Mouse (Mus musculus): ENCODE results near the gene Des. TPM values are rescaled to one million over a fixed set of nuclear protein-coding genes. Genes with fewer than 3 reads are reported as not detected.
A peak's percentile ranks its signal among the peaks of the same experiment; 100 is the strongest.

Des gene
- total and polyA plus RNA-seq, 2 experiments, result 2.4 to 4.0 TPM

GRCm38 (mm10) chr1:75331271-75331670 is 28.9 kb upstream of the Des start:
- no peaks in the 10 kb centered on the region for H3K79me2 ChIP-seq (ENCODE audit: control insufficient read depth, insufficient read depth, low read length)

DNA sequence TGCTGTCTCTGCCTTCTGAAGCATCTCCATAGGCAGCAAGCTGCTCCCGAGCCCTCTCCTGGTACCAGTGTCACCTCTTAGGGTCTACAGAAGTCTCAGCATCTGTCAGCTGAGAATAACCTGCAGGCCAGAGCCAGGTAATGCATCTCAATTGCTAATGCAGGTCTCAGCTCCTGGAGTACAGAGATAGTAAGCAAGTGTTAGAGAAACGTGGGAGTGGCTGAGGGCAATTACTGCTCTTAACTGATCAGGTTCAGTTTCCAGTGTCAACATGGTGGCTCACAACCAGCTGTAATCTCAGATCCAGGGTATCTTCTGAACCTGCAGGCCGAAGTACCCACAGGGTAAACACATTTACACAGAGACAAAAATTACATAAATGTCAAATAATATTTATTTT is 23.7 kb upstream of the Des start:
- H3K9ac ChIP-seq (ENCODE audit: low read depth, low read length), result no peak overlapping the region
- H3K4me1 ChIP-seq (ENCODE audit: control insufficient read depth, insufficient read depth, low read length), result peaks cover 6% of the 10 kb centered on the region; the same call in 1 of the 2 replicates
- H3K36me3 ChIP-seq (ENCODE audit: control insufficient read depth, insufficient read depth, low read length), result no peaks in the 10 kb centered on the region
- no peak overlapping the region for H3K4me3 ChIP-seq (ENCODE audit: insufficient read depth, low read depth, low read length)
- 62% methylated on average over 3 of the region's 3 CpGs for WGBS
- no peak overlapping the region for H3K27ac ChIP-seq (replicated peaks; ENCODE audit: insufficient read depth, low read depth, low read length)
- H3K79me2 ChIP-seq (ENCODE audit: control insufficient read depth, insufficient read depth, low read length), result no peaks in the 10 kb centered on the region
- TF ChIP-seq CTCF (IDR thresholded peaks at IDR 0.05; ENCODE audit: low read depth, low read length) (no peak), POLR2A (IDR thresholded peaks at IDR 0.05; ENCODE audit: extremely low read depth, insufficient read depth, low read length) (no peak)
- DNase-seq (ENCODE audit: extremely low read depth, low read depth, low spot score), result no peak
- no peaks in the 10 kb centered on the region for H3K27me3 ChIP-seq (ENCODE audit: control insufficient read depth, insufficient read depth, low read length)

More at GRCm38 (mm10) chr1:75331271-75331670, 28.9 kb upstream of the Des start:
- Histone ChIP-seq H3K27me3 (ENCODE audit: control insufficient read depth, insufficient read depth, low read length) (no peaks in the 10 kb centered on the region), H3K4me1 (ENCODE audit: control insufficient read depth, insufficient read depth, low read length) (no peaks in the 10 kb centered on the region), H3K4me3 (ENCODE audit: insufficient read depth, low read depth, low read length) (no peak overlapping the region), H3K36me3 (ENCODE audit: control insufficient read depth, insufficient read depth, low read length) (no peaks in the 10 kb centered on the region), H3K27ac (replicated peaks; ENCODE audit: insufficient read depth, low read depth, low read length) (no peak overlapping the region), H3K9ac (ENCODE audit: low read depth, low read length) (no peak overlapping the region)
- DNase-seq (ENCODE audit: extremely low read depth, low read depth, low spot score), result no peak
- no peak for TF ChIP-seq POLR2A (IDR thresholded peaks at IDR 0.05; ENCODE audit: extremely low read depth, insufficient read depth, low read length)
- no peak for TF ChIP-seq CTCF (IDR thresholded peaks at IDR 0.05; ENCODE audit: low read depth, low read length)
- WGBS, result 81% methylated on average over 1 of the region's 1 CpGs

DNA sequence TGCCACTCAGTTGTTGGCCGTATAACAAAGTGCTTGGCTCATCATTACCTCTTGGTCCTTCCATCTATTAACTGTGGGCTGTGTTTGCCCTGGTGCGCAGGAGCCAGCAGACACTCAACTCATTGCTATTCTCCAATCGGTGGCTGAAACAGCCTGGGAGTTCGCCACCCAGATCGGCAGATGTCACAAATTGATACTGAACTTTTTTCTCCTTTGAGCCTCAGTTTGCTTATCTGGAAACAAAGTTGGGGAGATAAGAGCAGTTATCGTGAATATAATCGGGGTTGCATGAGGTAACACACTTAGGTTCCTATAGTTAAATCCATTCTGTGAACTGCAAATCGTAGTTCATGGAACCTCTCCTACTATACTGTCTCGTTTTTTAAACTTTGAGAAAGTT is 23.0 kb upstream of the Des start:
- no peak overlapping the region for H3K9ac ChIP-seq (ENCODE audit: low read depth, low read length)
- H3K79me2 ChIP-seq (ENCODE audit: control insufficient read depth, insufficient read depth, low read length), result no peaks in the 10 kb centered on the region
- TF ChIP-seq POLR2A (IDR thresholded peaks at IDR 0.05; ENCODE audit: extremely low read depth, insufficient read depth, low read length) (no peak), CTCF (IDR thresholded peaks at IDR 0.05; ENCODE audit: low read depth, low read length) (no peak)
- peak; percentile 23 for DNase-seq (ENCODE audit: extremely low read depth, low read depth, low spot score)
- H3K4me1 ChIP-seq (ENCODE audit: control insufficient read depth, insufficient read depth, low read length), result peaks cover 6% of the 10 kb centered on the region; the same call in 1 of the 2 replicates
- WGBS, result 20% methylated on average over 9 of the region's 9 CpGs
- no peaks in the 10 kb centered on the region for H3K36me3 ChIP-seq (ENCODE audit: control insufficient read depth, insufficient read depth, low read length)
- no peaks in the 10 kb centered on the region for H3K27me3 ChIP-seq (ENCODE audit: control insufficient read depth, insufficient read depth, low read length)
- H3K4me3 ChIP-seq (ENCODE audit: insufficient read depth, low read depth, low read length), result no peak overlapping the region
- H3K27ac ChIP-seq (replicated peaks; ENCODE audit: insufficient read depth, low read depth, low read length), result no peak overlapping the region

- no peak for DNase-seq (ENCODE audit: extremely low read depth, low read depth, low spot score)
- WGBS, result 32% methylated on average over 11 of the region's 11 CpGs
- no peak overlapping the region for H3K4me3 ChIP-seq (ENCODE audit: insufficient read depth, low read depth, low read length)
Measured at GRCm38 (mm10) chr1:75338091-75338694, 21.9 kb upstream of the Des start.

DNA sequence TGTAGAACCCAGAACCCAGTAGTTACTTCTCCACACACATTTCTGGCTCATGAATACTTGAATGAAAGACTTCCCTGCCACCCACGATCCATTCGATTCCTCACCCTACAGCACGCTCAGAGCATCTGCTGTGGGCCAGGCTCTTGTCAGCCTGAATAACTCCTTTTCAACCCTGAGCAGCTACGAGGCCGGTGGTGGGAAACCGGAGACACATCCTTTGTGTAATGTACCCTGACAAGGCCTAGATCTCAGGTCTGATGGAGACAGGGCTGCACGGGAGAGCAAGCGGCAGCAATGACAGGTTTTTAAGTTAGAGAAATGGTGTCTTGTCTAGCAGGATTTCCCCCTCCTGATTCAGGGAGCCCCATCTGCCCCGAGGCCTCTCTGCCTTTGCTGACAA is 20.8 kb upstream of the Des start:
- Histone ChIP-seq H3K79me2 (ENCODE audit: control insufficient read depth, insufficient read depth, low read length) (no peaks in the 10 kb centered on the region), H3K4me3 (ENCODE audit: insufficient read depth, low read depth, low read length) (no peak overlapping the region), H3K9ac (ENCODE audit: low read depth, low read length) (no peak overlapping the region), H3K27ac (replicated peaks; ENCODE audit: insufficient read depth, low read depth, low read length) (no peak overlapping the region), H3K36me3 (ENCODE audit: control insufficient read depth, insufficient read depth, low read length) (no peaks in the 10 kb centered on the region), H3K4me1 (ENCODE audit: control insufficient read depth, insufficient read depth, low read length) (peaks cover 6% of the 10 kb centered on the region; the same call in 1 of the 2 replicates), H3K27me3 (ENCODE audit: control insufficient read depth, insufficient read depth, low read length) (no peaks in the 10 kb centered on the region)
- no peak for TF ChIP-seq POLR2A (IDR thresholded peaks at IDR 0.05; ENCODE audit: extremely low read depth, insufficient read depth, low read length)
- TF ChIP-seq CTCF (IDR thresholded peaks at IDR 0.05; ENCODE audit: low read depth, low read length), result no peak
- 91% methylated on average over 9 of the region's 9 CpGs for WGBS
- DNase-seq (ENCODE audit: extremely low read depth, low read depth, low spot score), result no peak

More at GRCm38 (mm10) chr1:75338091-75338694, 21.9 kb upstream of the Des start:
- H3K27ac ChIP-seq (replicated peaks; ENCODE audit: insufficient read depth, low read depth, low read length), result no peak overlapping the region
- TF ChIP-seq CTCF (IDR thresholded peaks at IDR 0.05; ENCODE audit: low read depth, low read length) (no peak), POLR2A (IDR thresholded peaks at IDR 0.05; ENCODE audit: extremely low read depth, insufficient read depth, low read length) (no peak)
- no peaks in the 10 kb centered on the region for H3K79me2 ChIP-seq (ENCODE audit: control insufficient read depth, insufficient read depth, low read length)
- H3K9ac ChIP-seq (ENCODE audit: low read depth, low read length), result no peak overlapping the region
- H3K27me3 ChIP-seq (ENCODE audit: control insufficient read depth, insufficient read depth, low read length), result no peaks in the 10 kb centered on the region
- H3K4me1 ChIP-seq (ENCODE audit: control insufficient read depth, insufficient read depth, low read length), result peaks cover 6% of the 10 kb centered on the region; the same call in 1 of the 2 replicates
- no peaks in the 10 kb centered on the region for H3K36me3 ChIP-seq (ENCODE audit: control insufficient read depth, insufficient read depth, low read length)

GRCm38 (mm10) chr1:75340519-75340918 is 19.6 kb upstream of the Des start:
- TF ChIP-seq POLR2A (IDR thresholded peaks at IDR 0.05; ENCODE audit: extremely low read depth, insufficient read depth, low read length), result no peak
- TF ChIP-seq CTCF (IDR thresholded peaks at IDR 0.05; ENCODE audit: low read depth, low read length), result no peak
- DNase-seq (ENCODE audit: extremely low read depth, low read depth, low spot score), result no peak
- H3K4me3 ChIP-seq (ENCODE audit: insufficient read depth, low read depth, low read length), result no peak overlapping the region
- H3K4me1 ChIP-seq (ENCODE audit: control insufficient read depth, insufficient read depth, low read length), result peaks cover 6% of the 10 kb centered on the region; the same call in 1 of the 2 replicates
- no peak overlapping the region for H3K9ac ChIP-seq (ENCODE audit: low read depth, low read length)
- H3K36me3 ChIP-seq (ENCODE audit: control insufficient read depth, insufficient read depth, low read length), result no peaks in the 10 kb centered on the region
- H3K79me2 ChIP-seq (ENCODE audit: control insufficient read depth, insufficient read depth, low read length), result no peaks in the 10 kb centered on the region
- no peak overlapping the region for H3K27ac ChIP-seq (replicated peaks; ENCODE audit: insufficient read depth, low read depth, low read length)
- WGBS, result 79% methylated on average over 2 of the region's 2 CpGs
- H3K27me3 ChIP-seq (ENCODE audit: control insufficient read depth, insufficient read depth, low read length), result no peaks in the 10 kb centered on the region

Measured in liver, adult 2 months (tissue).